Mouse (Mus musculus): ENCODE measurements around the gene Ppfibp1. TPM values are rescaled to one million over a fixed set of nuclear protein-coding genes. Genes with fewer than 3 reads are reported as not detected.

Gene Ppfibp1
- total RNA-seq, 2 experiments from 2014 or later = 78.5 to 106 TPM

DNA sequence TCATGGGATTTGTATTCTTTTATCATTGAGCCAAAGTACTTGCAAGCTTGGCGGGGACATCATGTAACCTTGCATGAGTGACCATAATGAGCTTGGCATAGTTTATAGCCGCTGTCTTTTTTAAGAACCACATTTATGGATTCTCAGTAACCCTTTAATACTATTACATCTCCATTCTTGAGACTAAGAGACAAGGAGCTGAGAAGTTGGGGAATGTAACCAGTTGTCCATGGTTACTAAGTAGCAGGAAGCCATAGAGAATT, 134.8 kb downstream of the Ppfibp1 start:
- peak; percentile 35 to 40 for DNase-seq
- intact Hi-C loops (cut with DNase I) = no loop called here

DNA sequence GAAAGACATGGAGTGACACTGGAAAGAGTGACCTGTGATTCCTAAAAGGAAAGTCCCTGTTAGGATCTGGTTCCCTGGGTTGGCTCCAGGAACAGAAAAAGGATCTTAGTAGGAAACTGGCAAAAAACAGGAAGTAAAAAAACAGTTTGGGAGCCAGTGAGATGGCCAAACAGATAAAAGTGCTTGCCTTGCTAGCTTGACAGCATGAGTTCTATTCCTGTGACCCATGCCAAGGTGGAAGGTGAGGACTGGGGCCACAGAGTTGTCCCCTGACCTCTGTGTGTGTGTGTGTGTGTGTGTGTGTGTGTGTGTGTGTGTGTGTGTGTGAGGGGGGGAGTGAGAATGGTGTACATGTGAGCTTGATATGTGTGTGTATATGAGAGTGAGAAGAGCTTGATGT, 135.3 kb downstream of the Ppfibp1 start:
- no peak for DNase-seq
- intact Hi-C loops (cut with DNase I) = no loop called here

DNA sequence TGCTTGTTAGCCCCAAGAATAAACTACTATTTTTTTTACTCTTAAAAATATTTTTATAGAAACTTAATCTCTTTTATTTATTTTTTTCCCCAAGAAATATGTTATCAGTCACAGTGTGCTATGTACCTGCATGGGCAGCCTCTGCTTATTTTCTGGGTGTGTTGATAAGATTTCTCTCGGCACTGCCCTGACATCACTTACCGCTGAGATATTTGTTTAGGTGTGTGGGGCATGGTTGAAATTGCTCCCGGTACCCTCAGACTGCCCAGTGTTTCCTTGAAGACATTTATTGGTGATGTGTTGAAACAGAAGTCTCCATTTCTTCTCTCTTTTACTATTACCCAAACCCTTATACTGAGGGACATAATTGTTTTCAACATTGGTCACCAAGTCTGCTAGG, 136.5 kb downstream of the Ppfibp1 start:
- intact Hi-C loops (cut with DNase I) = no loop called here
- no peak for DNase-seq

DNA sequence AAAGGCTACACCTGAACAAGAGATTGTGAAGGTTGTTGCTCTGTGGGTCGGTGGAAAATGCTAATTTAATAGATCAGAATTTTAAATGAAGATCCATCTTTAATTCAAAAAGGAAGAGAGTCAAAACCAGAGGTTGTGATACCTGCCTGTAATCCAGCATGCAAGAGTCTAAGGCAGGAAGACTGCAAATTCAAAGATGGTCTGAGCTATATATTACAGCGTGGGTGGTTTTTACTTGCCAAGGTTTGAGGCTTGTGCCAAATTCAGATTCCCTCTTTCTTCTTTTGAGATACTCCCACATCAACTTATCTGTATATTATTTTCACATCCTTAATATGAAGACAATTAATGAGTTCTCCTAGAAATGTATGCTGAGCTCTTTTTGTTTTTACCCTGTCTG, 140.1 kb downstream of the Ppfibp1 start:
- intact Hi-C loops (cut with DNase I) = no loop called here

DNA sequence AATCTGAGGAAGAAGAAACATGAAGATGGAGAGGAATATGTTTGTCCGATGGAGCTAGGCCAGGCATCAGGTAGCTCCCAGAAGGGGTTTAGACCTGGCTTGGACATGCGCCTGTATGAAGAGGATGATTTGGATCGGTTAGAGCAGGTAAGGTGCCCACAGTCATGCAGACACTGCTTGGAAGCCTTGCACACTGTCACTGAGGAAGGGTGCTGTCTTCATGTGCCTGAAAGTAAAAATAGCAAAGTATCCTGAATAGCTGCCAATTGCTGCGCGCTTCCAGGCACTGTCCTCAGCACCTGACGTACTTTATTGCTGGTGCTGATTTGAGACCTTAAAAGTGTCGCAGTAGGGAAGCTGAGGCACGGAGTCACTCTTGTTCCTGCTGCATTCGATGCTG, 141.3 kb downstream of the Ppfibp1 start:
- peak; percentile 42 to 61 for DNase-seq
- intact Hi-C loops (cut with DNase I) = no loop called here

More for the DNA sequence above, 140.1 kb downstream of the Ppfibp1 start:
- no peak for DNase-seq

DNA sequence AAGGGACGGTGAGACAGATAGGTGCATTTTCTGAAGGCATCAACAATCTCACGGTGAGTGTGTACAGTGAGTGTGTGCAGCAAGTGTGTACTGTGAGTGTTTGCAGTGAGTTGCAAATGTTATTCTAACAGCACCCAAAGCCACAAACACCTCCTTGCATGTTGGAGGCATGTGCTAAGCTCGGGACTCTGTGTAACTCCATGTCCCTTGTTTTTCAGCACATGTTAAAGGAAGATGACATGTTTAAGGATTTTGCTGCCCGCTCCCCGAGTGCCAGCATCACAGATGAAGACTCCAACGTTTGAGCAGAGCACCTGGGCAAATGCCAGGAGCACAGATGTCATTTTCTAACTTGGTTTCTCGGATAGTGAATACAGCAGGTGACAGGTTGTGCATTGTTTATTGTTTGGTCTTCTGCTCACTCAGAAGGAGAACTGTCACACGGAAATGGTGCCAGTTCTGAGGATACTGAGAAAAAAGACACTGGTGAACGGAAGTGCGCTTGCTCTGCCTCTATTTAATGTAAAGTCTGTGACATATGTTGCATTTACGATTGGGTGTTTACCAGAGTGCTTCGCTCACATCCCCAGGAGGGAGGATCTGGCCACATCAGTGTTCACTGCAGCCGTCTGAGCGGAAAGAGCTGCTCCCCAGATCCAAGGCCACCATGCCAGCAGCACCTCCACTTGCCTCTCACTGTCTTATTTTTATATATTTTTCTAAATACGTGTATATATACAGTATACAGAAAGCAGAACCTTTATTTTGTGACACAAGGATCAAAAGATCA, 142.0 kb downstream of the Ppfibp1 start:
- intact Hi-C loops (cut with DNase I) = no loop called here
- DNase-seq = no peak

DNA sequence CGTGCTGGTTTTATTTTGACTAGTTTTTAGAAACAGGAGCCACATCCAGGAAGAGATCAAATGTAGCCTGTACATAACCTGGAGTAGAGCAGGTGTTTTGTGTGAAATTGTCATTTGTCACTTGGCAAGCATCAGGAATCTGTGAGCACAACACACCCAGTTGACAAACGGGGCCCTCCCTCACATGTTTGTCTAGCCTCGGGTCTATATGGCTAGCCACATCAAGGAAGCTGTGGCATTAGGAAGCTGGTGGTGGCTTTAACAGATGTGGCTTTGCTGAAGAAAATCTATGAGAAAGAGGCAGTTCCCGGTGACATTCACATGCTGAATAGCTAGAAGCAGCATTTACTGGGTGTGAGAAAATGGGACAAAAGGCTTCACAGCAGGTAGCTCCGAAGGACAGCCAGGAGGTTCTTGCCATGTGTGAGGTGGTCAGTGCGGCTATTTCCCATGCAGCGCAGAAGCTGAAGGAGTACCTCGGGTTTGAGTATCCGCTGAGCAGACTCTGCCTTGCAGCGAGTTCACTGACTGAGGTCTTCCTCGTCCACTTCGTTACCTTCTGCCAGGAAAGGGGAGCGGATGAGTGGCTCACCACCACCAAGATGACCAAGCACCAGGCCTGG, 144.1 kb downstream of the Ppfibp1 start, which contains the start of gene Rep15:
TSS of gene Rep15 (plus strand) at position 282 of the 623 bp plus-strand sequence.
- intact Hi-C loops (cut with DNase I) = no loop called here

DNA sequence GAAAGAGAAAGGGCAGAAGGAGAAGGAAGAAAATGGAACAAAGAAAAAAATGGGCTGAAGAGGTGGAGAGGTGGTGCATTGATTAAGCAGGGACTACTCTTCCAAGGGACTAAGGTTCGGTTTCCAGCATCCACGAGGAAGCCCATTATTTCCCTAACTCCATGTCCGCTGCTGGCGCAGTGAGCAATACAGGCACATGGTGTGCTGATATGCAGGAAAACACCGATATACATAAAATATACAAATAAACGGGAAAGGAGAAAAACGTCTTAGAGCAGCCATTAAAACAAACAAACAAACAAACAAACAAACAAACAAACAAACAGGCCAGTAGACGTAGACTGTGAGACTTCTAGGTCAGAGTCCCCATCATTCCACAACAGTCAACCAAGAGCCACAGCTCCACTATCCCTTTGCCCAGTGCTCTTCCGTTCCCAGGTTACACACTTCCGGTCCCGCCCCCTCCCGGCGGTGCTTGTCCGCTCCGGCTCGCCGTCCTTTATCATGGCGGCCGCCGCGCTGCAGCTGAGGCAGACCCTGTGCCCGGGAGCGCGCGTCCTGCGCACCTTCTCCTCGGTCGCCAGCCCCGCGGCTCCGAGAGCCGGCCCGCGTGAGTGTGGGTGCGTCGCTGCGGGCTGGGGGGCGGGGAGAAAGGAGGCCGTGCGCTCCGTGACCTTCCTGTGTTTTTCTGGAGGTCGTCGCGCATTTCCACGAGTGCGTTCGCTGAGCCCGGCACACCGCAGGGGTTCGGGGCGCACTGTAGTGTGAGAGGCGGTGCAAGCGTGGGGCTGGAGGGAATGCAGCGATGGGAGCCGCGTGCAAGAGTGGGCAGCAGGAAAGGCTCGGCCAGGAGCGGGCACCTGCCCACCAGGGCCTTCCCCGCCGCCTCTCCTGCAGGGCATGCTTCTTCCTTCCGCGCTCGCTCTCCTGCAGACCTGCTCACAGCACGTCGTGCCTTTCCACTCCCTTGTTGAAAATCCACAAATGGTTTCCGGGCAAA, 154.3 kb downstream of the Ppfibp1 start, which contains the start of gene Mrps35:
TSS of gene Mrps35 (plus strand) at position 474 of the 1,000 bp plus-strand sequence.
- intact Hi-C loops (cut with DNase I) = no loop called here
- DNase-seq = peak; percentile 91 to 95

More for the DNA sequence above, 144.1 kb downstream of the Ppfibp1 start, which contains the start of gene Rep15:
- DNase-seq = no peak

DNA sequence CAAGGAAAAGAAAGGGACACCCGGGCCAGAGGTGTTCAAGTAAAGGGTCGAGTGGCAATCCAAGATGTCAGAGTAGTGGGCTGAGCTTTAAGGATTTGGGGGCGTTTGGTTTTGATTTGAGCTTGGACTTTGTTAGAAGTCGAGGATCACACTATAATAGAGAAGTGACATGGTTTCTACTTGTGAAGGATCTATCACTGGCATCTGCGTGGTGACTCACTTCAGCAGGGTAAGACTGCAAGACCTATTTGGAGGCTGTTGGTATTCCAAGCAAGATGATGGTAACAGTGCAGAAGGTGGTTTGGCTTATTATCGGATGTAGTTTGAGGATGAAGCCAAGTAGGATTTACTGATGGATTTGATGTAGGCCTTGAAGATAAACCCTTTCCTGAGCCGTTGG, 155.3 kb downstream of the Ppfibp1 start:
- no peak for DNase-seq
- intact Hi-C loops (cut with DNase I) = no loop called here

DNA sequence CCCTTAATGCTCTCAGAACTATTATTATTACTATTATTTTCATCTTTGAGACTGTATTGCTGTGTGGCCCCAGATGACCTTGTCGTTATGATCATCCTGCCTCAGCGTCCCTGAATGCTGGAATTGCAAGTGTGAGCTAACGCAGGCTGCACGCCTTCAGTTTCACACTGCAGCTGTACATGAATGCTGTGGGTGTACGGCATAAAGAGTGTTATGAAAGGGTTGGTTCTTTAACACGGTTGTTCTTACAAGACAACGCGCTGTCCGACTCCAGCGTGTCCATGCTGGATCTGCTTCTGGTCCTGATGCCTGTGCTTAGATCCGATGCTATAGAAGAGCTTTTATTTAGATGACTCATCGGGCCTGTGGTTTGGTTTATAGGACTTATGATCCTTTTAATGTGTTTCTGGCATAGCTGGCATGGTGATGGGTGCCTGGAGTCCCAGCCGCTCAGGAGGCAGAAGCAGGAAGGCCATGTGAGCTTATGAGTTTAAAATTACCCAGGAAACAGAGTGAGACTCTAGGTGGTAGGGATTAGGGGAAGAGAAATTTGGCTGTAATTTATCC, 161.0 kb downstream of the Ppfibp1 start:
- DNase-seq = no peak
- intact Hi-C loops (cut with DNase I) = no loop called here

DNA sequence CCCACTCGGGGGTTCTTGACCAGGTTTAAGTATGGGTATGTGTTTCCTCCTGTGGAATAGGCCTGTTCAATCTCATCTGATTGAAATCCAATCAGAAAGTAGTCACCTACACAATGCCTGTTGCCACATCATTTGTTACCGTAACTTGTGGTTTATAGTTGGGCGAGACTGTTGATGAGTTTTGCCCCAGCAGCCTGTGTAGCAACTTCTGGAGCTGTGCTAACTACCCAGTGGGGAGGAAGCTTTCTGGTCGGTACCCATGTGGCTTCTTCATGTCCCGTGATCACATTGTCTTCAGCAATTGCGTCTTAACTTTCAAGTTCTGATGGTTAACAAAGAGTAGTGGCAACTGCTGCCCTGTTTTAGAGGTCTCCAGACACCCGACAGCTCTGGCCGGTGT, 163.4 kb downstream of the Ppfibp1 start:
- DNase-seq = no peak
- intact Hi-C loops (cut with DNase I) = no loop called here

DNA sequence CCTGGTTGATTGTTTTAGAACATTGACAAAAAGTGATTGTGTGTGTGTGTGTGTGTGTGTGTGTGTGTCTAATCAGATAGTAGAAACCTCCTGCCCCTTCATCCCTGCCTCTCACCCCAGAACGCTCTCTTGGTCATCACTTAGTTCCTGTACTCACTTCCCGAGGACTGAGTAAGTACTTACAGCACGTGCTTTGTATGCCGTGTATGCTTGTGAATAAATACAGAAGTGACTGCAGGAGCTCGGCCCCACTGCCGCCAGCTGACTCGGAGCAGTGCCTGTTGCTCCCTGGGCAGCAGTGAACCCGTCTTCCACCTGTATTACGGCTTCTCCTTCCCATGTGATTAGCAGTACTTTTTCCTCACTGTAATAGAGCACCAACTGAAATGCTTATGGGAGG, 164.2 kb downstream of the Ppfibp1 start:
- DNase-seq = no peak
- intact Hi-C loops (cut with DNase I) = no loop called here

DNA sequence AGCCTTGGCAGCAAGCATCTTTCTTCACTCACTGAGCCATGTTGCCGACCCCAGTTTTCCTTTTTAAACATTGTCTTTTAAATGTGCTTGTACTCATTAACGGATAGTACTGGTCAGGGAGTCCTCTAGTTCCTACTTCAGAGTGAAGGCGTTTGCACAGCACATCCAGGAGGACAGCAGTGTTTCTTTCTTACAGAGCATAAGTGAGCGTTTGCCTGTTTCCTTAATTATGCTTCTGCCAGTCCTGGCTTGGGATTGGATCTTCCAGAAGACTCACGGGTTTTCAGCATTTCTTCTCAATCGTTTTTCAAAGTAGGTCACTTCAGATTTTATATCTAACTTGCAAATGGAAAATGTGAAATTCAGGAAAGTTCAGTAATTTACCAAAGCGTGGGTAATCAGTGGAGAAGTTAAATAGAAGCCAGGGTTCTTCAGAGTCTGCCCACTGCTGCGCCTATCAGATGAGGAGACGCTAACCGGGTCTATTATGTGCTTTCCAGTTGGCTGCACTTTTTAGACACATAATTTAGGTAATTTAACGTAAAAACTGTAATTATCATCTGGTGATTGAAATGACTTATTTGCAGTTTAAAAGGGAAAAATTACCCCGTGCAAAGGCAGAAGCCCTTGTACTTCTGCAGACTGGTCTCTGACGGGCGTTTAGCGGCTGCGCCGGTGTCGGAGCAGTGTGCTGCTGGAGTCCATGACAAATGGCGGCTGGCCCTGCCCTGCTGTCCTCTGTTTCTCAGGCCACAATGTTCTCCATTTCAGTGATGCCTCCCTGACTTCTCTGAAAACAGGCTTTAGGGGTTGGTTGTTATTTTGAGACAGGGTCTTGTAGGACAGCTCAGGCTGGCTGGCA, 165.7 kb downstream of the Ppfibp1 start:
- intact Hi-C loops (cut with DNase I) = no loop called here
- DNase-seq = no peak

DNA sequence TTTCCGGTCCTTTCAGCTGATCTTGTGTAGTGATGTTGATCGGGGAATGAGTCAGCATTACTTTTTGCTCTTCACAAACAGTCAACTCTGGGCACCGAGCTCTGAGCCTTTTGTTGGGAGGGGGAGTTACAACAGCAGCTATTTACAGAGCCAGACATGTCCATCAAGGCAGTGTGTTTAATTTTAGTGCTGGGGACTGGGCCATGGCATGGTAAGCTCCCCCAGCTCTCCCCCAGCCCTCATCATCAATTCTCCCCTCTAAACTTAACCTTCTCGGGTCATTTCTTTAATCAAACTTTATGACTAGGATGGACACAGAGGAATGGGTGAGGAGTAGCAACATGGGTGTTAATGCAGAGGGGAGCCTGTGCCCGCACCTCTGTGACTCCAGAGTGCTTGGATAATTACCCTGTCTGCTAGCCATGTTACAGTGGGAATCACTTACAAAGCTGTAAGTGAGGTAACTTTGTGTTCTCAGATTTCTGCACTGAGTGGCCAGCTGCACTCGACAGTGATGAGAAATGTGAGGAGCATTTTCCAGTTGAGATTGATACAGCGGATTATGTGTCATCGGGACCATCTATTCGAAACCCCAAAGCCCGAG, 167.2 kb downstream of the Ppfibp1 start:
- no peak for DNase-seq
- intact Hi-C loops (cut with DNase I) = no loop called here

DNA sequence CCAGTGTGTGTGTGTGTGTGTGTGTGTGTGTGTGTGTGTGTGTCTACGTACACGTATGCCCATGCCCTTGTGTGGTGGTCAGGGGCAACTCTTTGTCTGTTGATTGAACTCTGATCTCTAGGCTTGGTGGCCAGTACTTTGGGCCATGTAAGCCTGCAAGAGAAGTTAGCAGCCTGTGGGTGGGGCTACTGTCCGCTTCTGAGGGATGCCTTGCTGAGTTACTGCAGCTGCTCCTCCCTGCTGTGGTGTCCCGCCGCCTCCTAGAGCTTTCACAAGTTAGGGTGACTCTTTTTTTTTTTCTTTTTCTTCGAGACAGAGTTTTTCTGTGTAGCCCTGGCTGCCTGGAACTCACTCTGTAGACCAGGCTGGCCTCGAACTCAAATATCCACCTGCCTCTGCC, 171.0 kb downstream of the Ppfibp1 start:
- intact Hi-C loops (cut with DNase I) = no loop called here

DNA sequence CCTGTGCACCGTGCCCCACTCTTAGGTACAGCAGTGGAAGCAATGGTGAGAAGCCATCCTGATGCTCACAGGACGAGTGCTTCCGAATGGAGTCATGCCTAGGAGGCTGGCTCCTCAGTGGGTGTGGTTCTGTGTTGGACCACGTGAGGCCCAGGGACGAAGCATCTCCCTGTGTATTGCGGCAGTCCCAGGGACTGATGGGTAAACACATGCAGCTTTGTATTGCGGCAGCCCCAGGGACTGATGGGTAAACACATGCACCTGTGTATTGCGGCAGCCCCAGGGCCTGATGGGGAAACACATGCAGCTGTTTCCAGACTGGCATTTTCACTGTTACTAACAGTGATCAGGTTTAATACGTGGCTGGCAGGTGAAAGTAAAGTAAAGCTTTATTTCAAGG, 173.3 kb downstream of the Ppfibp1 start:
- intact Hi-C loops (cut with DNase I) = no loop called here
- DNase-seq = no peak

More for the DNA sequence above, 171.0 kb downstream of the Ppfibp1 start:
- DNase-seq = peak; percentile 39 to 47

DNA sequence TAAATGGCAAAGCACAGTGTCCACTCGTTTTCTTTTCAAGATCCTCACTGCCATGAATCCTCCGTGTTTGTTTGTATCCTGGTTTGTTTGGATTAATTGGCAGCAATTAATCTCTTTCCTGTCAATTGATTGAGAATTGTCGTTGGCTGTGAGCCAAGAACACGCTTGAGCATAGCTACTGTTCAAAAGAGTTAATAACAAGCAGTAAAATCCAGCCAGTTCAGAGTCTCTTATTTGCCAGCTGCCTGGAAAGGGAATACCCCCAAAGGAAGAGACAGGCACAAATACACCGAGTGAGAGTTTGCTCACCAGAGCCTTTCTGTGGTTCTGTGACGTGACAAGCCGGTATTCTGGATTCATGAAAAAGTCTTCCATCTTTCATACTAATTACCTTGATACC, 173.7 kb downstream of the Ppfibp1 start:
- intact Hi-C loops (cut with DNase I) = no loop called here
- DNase-seq = no peak

DNA sequence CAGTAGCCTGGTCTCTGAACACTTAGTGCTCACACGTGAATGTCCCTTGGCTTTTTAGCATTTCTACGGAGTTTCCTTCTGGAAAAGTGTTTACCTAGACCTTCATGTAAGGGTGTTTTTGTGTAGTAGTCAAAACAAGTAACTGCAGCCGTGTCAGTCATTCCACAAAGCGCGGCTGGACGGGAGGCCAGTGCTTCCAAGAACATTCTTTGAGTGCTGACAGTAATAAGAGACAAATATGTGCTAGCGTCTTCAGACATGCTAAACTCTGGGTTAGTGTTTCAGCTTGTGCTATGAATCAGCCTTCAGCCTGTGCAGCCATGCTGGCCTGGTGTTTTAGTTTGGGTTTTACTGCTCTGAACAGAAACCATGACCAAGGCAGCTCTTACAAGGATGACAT, 174.4 kb downstream of the Ppfibp1 start:
- intact Hi-C loops (cut with DNase I) = no loop called here
- no peak for DNase-seq

DNA sequence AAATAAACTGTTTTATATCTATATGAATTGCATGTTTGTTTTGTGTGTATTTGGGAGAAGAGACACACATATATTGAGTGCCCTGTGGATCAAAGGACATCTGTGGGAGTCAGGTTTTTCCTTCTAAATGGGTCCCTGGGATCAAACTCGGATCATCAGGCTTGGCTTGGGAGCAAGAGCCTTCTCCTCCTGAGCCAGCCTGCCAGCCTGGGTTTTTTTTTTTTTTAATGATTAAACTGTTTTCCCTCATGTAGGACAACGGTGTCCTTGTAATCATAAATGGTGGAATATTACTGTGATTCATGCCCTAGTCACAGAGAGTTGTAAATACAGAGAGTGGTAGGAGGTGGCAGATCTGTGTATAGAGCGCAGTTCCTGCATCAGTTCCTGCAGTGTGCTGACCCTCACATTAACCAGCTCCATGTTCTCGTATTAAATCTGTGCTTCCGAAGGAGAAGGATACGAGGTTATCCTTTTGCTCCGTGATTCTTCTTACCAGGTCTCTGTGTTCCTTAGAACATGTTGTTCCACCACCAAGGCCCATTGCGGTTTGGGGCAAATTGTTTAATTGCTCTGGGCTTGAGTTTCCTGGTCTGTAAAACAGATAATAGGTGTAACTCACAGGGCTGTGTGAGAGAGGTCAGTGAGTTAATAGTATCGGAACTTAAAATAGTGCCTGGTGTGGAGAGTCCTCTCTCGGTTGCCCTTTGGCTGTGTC, 176.1 kb downstream of the Ppfibp1 start:
- intact Hi-C loops (cut with DNase I) = no loop called here
- DNase-seq = no peak

Data from heart, postnatal 10 days (tissue).